ENCODE assay signal across 8 mouse cellular contexts in genomic region chr5:28317253-28317916, GRCm38 (mm10). TPM values are rescaled to one million over a fixed set of nuclear protein-coding genes. Genes with fewer than 3 reads are reported as not detected.
DNase-seq lines count a peak whose midpoint lies in the region; ATAC-seq and TF ChIP-seq lines count a peak whose summit lies in the region.

No protein-coding gene starts in this region.

- peak overlapping the region; percentile 100 for H3K4me3 ChIP-seq in kidney, postnatal 0 days (replicated peaks; ENCODE audit: low read depth, low read length)
- H3K4me3 ChIP-seq in bone marrow macrophage, adult 2 months (ENCODE audit: insufficient read depth, low read length) = peak overlapping the region; percentile 69
- H3K4me3 ChIP-seq in hindbrain, embryonic 13.5 days = peak overlapping the region; percentile 95

- peak overlapping the region; percentile 100 for H3K9ac ChIP-seq in kidney, postnatal 0 days (ENCODE audit: low read depth, low read length)
- peak overlapping the region; percentile 100 for H3K9ac ChIP-seq in hindbrain, embryonic 13.5 days

- peaks cover 3% of the 10 kb centered on the region; the same call in 1 of the 2 replicates for H3K4me1 ChIP-seq in kidney, postnatal 0 days (replicated peaks; ENCODE audit: insufficient read depth, low read length)
- H3K4me1 ChIP-seq in bone marrow macrophage, adult 2 months (ENCODE audit: control insufficient read depth, insufficient read depth, low read length) = peaks cover 16% of the 10 kb centered on the region
- peaks cover 28% of the 10 kb centered on the region for H3K4me1 ChIP-seq in hindbrain, embryonic 13.5 days (replicated peaks)

- H3K27ac ChIP-seq in kidney, postnatal 0 days = peak overlapping the region; percentile 100
- H3K27ac ChIP-seq in bone marrow macrophage, adult 2 months (ENCODE audit: insufficient read depth, low read depth, low read length) = peak overlapping the region; percentile 89
- peak overlapping the region; percentile 100 for H3K27ac ChIP-seq in hindbrain, embryonic 13.5 days

- TF ChIP-seq CTCF in kidney, postnatal 0 days (IDR thresholded peaks at IDR 0.05; ENCODE audit: low read depth) = no peak
- TF ChIP-seq CTCF in bone marrow macrophage, adult 2 months (IDR thresholded peaks at IDR 0.05; ENCODE audit: low read depth, low read length) = no peak

- H3K4me2 ChIP-seq in kidney, postnatal 0 days (ENCODE audit: low read length) = peak overlapping the region; percentile 59
- H3K4me2 ChIP-seq in hindbrain, embryonic 13.5 days = peak overlapping the region; percentile 79

- no peaks in the 10 kb centered on the region for H3K27me3 ChIP-seq in kidney, postnatal 0 days (ENCODE audit: insufficient read depth, low read length)
- H3K27me3 ChIP-seq in hindbrain, embryonic 13.5 days = no peaks in the 10 kb centered on the region

- no peaks in the 10 kb centered on the region for H3K36me3 ChIP-seq in kidney, postnatal 0 days (ENCODE audit: insufficient read depth, low read length)
- no peaks in the 10 kb centered on the region for H3K36me3 ChIP-seq in hindbrain, embryonic 13.5 days

- WGBS in kidney, postnatal 0 days = under 1% methylated on average over 62 of the region's 62 CpGs
- WGBS in hindbrain, embryonic 13.5 days = under 1% methylated on average over 62 of the region's 62 CpGs

- ATAC-seq in kidney, postnatal 0 days (replicated peaks; ENCODE audit: low FRiP score, low read depth) = no peak; the same call in 1 of the 2 replicates
- ATAC-seq in hindbrain, embryonic 13.5 days (ENCODE audit: low FRiP score) = peak; percentile 80; the same call in 1 of the 2 replicates
- 0 out of 2 replicates have a peak, but pooled peaks have one; percentile 0 for ATAC-seq in megakaryocyte progenitor cell, adult 5-6 weeks (replicated peaks; ENCODE audit: poor library complexity)

- peak; percentile 43 for DNase-seq in kidney, postnatal 0 days (ENCODE audit: low spot score)
- no peak for DNase-seq in kidney, postnatal 25 days
- no peak for DNase-seq in right cerebral cortex, postnatal 4 days
- no peak for DNase-seq in thymus, adult 18-20 months
- DNase-seq in spleen, adult 12 weeks (ENCODE audit: low spot score) = no peak

- no peak for TF ChIP-seq POLR2A in bone marrow macrophage, adult 2 months (IDR thresholded peaks at IDR 0.05; ENCODE audit: borderline replicate concordance, low read depth, low read length)

- no peaks in the 10 kb centered on the region for H3K9me3 ChIP-seq in kidney, postnatal 0 days (replicated peaks; ENCODE audit: low read length)
- H3K9me3 ChIP-seq in hindbrain, embryonic 13.5 days = no peaks in the 10 kb centered on the region

RNA-seq across cellular contexts. Expression of gene Rbm33, which starts 0.5 kb away (rescaled TPM):
- 8.0 and 8.1 TPM in 2 replicates for polyA plus RNA-seq in kidney, postnatal 0 days (2015; fragmentation: Nextera tagmentation; extraction: Ambion mirVana)
- polyA plus RNA-seq in bone marrow macrophage, adult 2 months (2012; ENCODE audit: insufficient read depth, insufficient read length, missing spikeins) = 39.2 and 42.6 TPM in 2 replicates
- 18.1 and 19.7 TPM in 2 replicates for polyA plus RNA-seq in hindbrain, embryonic 13.5 days (2015; fragmentation: Nextera tagmentation; extraction: Ambion mirVana)
- 30.7 and 35.4 TPM in 2 replicates for total RNA-seq in megakaryocyte progenitor cell, adult 5-6 weeks (2015)
- total RNA-seq in megakaryocyte progenitor cell, adult 5-6 weeks (2017) = 35.4 and 54.0 TPM in 2 replicates
